Mouse (Mus musculus) testis, adult 2 months (tissue): ENCODE data around the gene C530008M17Rik.

ENCODE experiments used
- CTCF ChIP-seq: fragments of 200-500 bp; IDR thresholded peaks from 2 replicates; pipeline ENCODE4 v1.5.1; 2012; ENCODE audit warnings: low read depth, mild to moderate bottlenecking, inconsistent platforms, low read length, moderate library complexity; ENCODE audit not compliant: control insufficient read depth, insufficient read depth, insufficient replicate concordance
- POLR2A ChIP-seq: fragments of 200-500 bp; IDR thresholded peaks from 2 replicates; pipeline ENCODE4 v1.6.1; 2012; ENCODE audit warnings: low read depth, mild to moderate bottlenecking, inconsistent platforms, low read length, moderate library complexity; ENCODE audit not compliant: control insufficient read depth

DNA sequence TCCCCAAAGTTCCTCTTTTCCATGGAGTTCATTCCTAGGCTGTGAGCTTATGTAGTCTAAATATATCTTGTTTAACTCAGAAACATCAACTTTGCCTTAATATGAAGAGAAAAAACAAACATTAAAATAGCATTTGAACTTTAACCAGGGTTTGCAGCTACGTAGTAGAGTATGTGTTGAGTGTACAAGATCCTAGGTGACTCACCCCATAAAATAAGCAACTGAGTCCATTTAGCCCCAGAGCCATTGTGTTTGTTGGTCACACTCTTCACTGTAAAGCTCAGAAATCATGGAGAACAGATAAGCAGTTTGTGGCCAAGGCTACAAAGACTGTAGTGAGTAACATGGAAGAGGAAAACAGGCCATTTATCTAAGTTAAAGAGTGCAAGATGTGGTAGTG, 227.8 kb downstream of the C530008M17Rik start:
- TF ChIP-seq CTCF (no peak), POLR2A (no peak)
